Mouse (Mus musculus): ENCODE results near the gene Dnhd1. TPM values are rescaled to one million over a fixed set of nuclear protein-coding genes. Genes with fewer than 3 reads are reported as not detected.
"Not testable (repeated sequence)": the region's sequence is repeated elsewhere in the genome, so short reads cannot be mapped to it uniquely, and the experiment has no call there.

Gene Dnhd1
- polyA plus RNA-seq, 1 experiment: not detected

DNA sequence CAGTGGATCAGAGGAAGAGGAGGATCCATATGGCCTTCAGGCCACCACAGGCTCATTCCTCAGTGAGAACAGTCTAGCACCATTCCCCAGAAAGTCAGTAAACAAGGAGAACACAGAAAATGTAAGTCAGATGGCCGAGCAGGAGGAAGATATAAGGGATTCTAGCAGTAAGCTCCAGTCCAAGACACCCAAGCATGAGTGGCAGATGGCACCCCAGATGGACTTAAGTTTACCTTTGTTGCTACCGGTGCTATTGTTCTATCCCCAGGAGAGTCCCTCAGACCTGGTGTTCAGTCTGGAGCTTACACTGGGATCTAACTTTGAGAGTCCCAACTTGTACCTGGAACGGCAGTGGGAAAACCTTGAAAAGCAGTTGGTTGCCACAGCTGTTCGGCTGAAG, 53.2 kb downstream of the Dnhd1 start:
- H3K4me1 ChIP-seq (ENCODE audit: control insufficient read depth, insufficient read depth, low read length): peaks cover 7% of the 10 kb centered on the region
- no peak overlapping the region for H3K27ac ChIP-seq (ENCODE audit: insufficient read depth, low read depth, low read length)
- no peak overlapping the region for H3K4me3 ChIP-seq (ENCODE audit: insufficient read depth, low read depth, low read length)
- 93% methylated on average over 4 of the region's 4 CpGs for WGBS
- TF ChIP-seq POLR2A (IDR thresholded peaks at IDR 0.05; ENCODE audit: insufficient read depth, low read depth, low read length) (no peak), CTCF (IDR thresholded peaks at IDR 0.05; ENCODE audit: insufficient read depth, low read depth, low read length) (no peak)

GRCm38 (mm10) chr7:105708733-105709132, 58.1 kb downstream of the Dnhd1 start:
- H3K27ac ChIP-seq (ENCODE audit: insufficient read depth, low read depth, low read length): no peak overlapping the region
- no peaks in the 10 kb centered on the region for H3K4me1 ChIP-seq (ENCODE audit: control insufficient read depth, insufficient read depth, low read length)
- no peak overlapping the region for H3K4me3 ChIP-seq (ENCODE audit: insufficient read depth, low read depth, low read length)
- 96% methylated on average over 5 of the region's 5 CpGs for WGBS
- TF ChIP-seq CTCF (IDR thresholded peaks at IDR 0.05; ENCODE audit: insufficient read depth, low read depth, low read length) (no peak), POLR2A (IDR thresholded peaks at IDR 0.05; ENCODE audit: insufficient read depth, low read depth, low read length) (no peak)

GRCm38 (mm10) chr7:105715366-105715765, 64.7 kb downstream of the Dnhd1 start:
- Histone ChIP-seq H3K27ac (ENCODE audit: insufficient read depth, low read depth, low read length) (no peak overlapping the region), H3K4me3 (ENCODE audit: insufficient read depth, low read depth, low read length) (no peak overlapping the region), H3K4me1 (ENCODE audit: control insufficient read depth, insufficient read depth, low read length) (no peaks in the 10 kb centered on the region)
- 55% methylated on average over 3 of the region's 3 CpGs for WGBS
- no peak for TF ChIP-seq POLR2A (IDR thresholded peaks at IDR 0.05; ENCODE audit: insufficient read depth, low read depth, low read length)
- TF ChIP-seq CTCF (IDR thresholded peaks at IDR 0.05; ENCODE audit: insufficient read depth, low read depth, low read length): no peak

- Histone ChIP-seq H3K4me1 (ENCODE audit: control insufficient read depth, insufficient read depth, low read length) (no peaks in the 10 kb centered on the region), H3K4me3 (ENCODE audit: insufficient read depth, low read depth, low read length) (no peak overlapping the region), H3K27ac (ENCODE audit: insufficient read depth, low read depth, low read length) (no peak overlapping the region)
- TF ChIP-seq POLR2A (IDR thresholded peaks at IDR 0.05; ENCODE audit: insufficient read depth, low read depth, low read length) (no peak), CTCF (IDR thresholded peaks at IDR 0.05; ENCODE audit: insufficient read depth, low read depth, low read length) (no peak)
- 26% methylated on average over 2 of the region's 2 CpGs for WGBS
Measured at GRCm38 (mm10) chr7:105721916-105722315, 71.3 kb downstream of the Dnhd1 start.

GRCm38 (mm10) chr7:105726144-105726979, 75.7 kb downstream of the Dnhd1 start:
- no peaks in the 10 kb centered on the region for H3K4me1 ChIP-seq (ENCODE audit: control insufficient read depth, insufficient read depth, low read length)
- WGBS: 79% methylated on average over 4 of the region's 4 CpGs
- no peak overlapping the region for H3K4me3 ChIP-seq (ENCODE audit: insufficient read depth, low read depth, low read length)
- TF ChIP-seq CTCF (IDR thresholded peaks at IDR 0.05; ENCODE audit: insufficient read depth, low read depth, low read length) (no peak), POLR2A (IDR thresholded peaks at IDR 0.05; ENCODE audit: insufficient read depth, low read depth, low read length) (no peak)
- peak overlapping the region; percentile 37; the same call in 1 of the 2 replicates for H3K27ac ChIP-seq (ENCODE audit: insufficient read depth, low read depth, low read length)

DNA sequence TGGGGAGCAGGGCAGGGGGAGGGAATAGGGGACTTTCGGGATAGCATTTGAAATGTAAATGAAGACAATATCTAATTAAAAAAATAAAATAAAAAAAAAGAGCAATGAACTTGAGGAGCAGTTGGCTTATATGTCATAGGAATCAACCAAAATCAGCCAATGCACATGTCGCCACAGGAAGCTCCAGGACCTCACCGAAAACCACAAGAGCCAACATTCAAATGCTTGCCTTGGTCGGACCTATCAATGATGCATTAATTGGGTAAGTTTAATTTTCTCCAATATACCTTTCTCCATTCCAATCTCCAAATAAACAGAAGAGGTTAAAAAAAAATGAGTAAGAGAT, 76.3 kb downstream of the Dnhd1 start:
- TF ChIP-seq CTCF (IDR thresholded peaks at IDR 0.05; ENCODE audit: insufficient read depth, low read depth, low read length): no peak
- TF ChIP-seq POLR2A (IDR thresholded peaks at IDR 0.05; ENCODE audit: insufficient read depth, low read depth, low read length): no peak
- H3K27ac ChIP-seq (ENCODE audit: insufficient read depth, low read depth, low read length): no peak overlapping the region

DNA sequence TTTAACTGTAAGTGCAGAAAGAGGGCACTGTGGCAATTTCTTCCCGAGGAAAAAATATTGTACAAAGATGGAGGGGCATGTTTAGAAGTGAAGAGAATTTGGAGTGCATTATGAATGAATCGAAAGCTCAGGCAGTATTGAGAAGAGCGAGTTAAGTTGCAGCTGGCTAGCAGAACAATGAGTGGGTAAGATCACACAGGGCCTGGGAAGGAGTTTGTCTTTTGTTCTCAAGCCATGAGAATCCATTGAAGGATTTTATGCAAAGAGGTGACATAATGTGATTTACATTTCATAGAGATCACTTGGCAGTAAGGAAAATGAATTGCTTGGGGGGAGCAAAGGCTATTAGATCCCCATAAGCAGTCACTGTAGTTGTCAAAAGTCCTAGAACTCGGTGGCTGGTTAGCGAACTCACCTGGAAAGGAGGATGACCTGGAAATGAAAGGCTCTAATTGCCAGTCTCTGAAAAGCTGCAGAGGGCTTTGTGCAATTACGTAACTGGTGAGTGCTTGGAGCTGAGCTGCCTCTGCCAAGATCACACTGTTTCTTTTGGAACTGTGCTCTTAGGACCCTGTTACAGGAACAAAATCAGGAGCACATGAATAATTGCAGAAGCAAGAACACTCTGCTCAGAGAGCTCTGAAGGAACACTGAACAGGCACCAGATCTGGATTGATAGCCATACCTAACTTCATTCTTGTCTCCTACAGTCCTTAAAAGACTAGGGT, 78.2 kb downstream of the Dnhd1 start:
- TF ChIP-seq CTCF (IDR thresholded peaks at IDR 0.05; ENCODE audit: insufficient read depth, low read depth, low read length): no peak
- no peaks in the 10 kb centered on the region for H3K4me1 ChIP-seq (ENCODE audit: control insufficient read depth, insufficient read depth, low read length)
- H3K4me3 ChIP-seq (ENCODE audit: insufficient read depth, low read depth, low read length): no peak overlapping the region
- 22% methylated on average over 6 of the region's 6 CpGs for WGBS
- peak overlapping the region; percentile 69 for H3K27ac ChIP-seq (ENCODE audit: insufficient read depth, low read depth, low read length)

More for the DNA sequence above, 76.3 kb downstream of the Dnhd1 start:
- WGBS: 87% methylated on average over 4 of the region's 4 CpGs
- Histone ChIP-seq H3K4me1 (ENCODE audit: control insufficient read depth, insufficient read depth, low read length) (no peaks in the 10 kb centered on the region), H3K4me3 (ENCODE audit: insufficient read depth, low read depth, low read length) (no peak overlapping the region)

- 94% methylated on average over 11 of the region's 11 CpGs for WGBS
- Histone ChIP-seq H3K4me1 (ENCODE audit: control insufficient read depth, insufficient read depth, low read length) (no peaks in the 10 kb centered on the region; the same call in 1 of the 2 replicates), H3K4me3 (ENCODE audit: insufficient read depth, low read depth, low read length) (no peak overlapping the region), H3K27ac (ENCODE audit: insufficient read depth, low read depth, low read length) (no peak overlapping the region)
- no peak for TF ChIP-seq POLR2A (IDR thresholded peaks at IDR 0.05; ENCODE audit: insufficient read depth, low read depth, low read length)
- no peak for TF ChIP-seq CTCF (IDR thresholded peaks at IDR 0.05; ENCODE audit: insufficient read depth, low read depth, low read length)
Measured at GRCm38 (mm10) chr7:105733836-105734235, 83.2 kb downstream of the Dnhd1 start.

GRCm38 (mm10) chr7:105734826-105735225, 84.2 kb downstream of the Dnhd1 start:
- Histone ChIP-seq H3K4me1 (ENCODE audit: control insufficient read depth, insufficient read depth, low read length) (no peaks in the 10 kb centered on the region; the same call in 1 of the 2 replicates), H3K27ac (ENCODE audit: insufficient read depth, low read depth, low read length) (no peak overlapping the region), H3K4me3 (ENCODE audit: insufficient read depth, low read depth, low read length) (no peak overlapping the region)
- TF ChIP-seq CTCF (IDR thresholded peaks at IDR 0.05; ENCODE audit: insufficient read depth, low read depth, low read length): no peak
- no peak for TF ChIP-seq POLR2A (IDR thresholded peaks at IDR 0.05; ENCODE audit: insufficient read depth, low read depth, low read length)
- WGBS: 89% methylated on average over 8 of the region's 8 CpGs

DNA sequence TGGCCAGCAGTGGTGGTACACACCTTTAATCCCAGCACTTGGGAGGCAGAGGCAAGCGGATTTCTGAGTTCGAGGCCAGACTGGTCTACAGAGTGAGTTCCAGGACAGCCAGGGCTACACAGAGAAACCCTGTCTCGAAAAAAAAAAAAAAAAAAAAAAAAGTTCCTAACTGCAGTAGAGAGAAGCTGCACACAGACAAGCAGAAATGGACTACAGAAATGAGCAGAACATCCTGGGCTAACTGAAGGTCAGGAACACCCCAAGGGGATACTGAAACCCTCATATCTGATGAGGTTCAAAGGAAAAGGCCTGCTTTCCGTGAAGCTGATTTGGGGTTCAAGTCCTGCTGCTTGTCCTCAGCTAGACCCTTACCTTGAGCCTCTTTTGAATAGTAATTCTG, 84.8 kb downstream of the Dnhd1 start:
- H3K4me3 ChIP-seq (ENCODE audit: insufficient read depth, low read depth, low read length); H3K27ac ChIP-seq (ENCODE audit: insufficient read depth, low read depth, low read length); H3K4me1 ChIP-seq (ENCODE audit: control insufficient read depth, insufficient read depth, low read length): not testable (repeated sequence)
- 44% methylated on average over 4 of the region's 4 CpGs for WGBS
